Mouse (Mus musculus) ES-E14 (cell line): ENCODE measurements at regions not wholly inside any gene's neighbourhood (a gene's known extent, or its start where the extent isn't known, plus 50 kb on each side); places are given as distances from the start of the nearest gene placed in this dataset.

Experiments used
- DNase-seq: peaks from one replicate; pipeline ENCODE4 v3.0.0-alpha.2; 2013; ENCODE audit warnings: low read depth, low spot score
- H3K27ac ChIP-seq: 2 replicates; pipeline ENCODE4 v1.5.1; 2012; ENCODE audit warnings: low read depth, mild to moderate bottlenecking, low read length, moderate library complexity, mixed read lengths; ENCODE audit not compliant: poor library complexity, insufficient read depth, severe bottlenecking
- H3K36me3 ChIP-seq: 2 replicates; pipeline ENCODE4 v1.6.1; 2012; ENCODE audit warnings: mild to moderate bottlenecking, low read length, moderate library complexity, mixed read lengths; ENCODE audit not compliant: control insufficient read depth, poor library complexity, insufficient read depth, severe bottlenecking
- H3K4me1 ChIP-seq, 2 experiments: fragments of 150-350 bp in 1 of 2; sonication (generic) in 1 of 2; 2 replicates each; pipeline ENCODE4 v1.6.1; 2012; ENCODE audit warnings: low read length in 2 of 2, mild to moderate bottlenecking in 1 of 2, mixed read lengths in 1 of 2; ENCODE audit not compliant: control insufficient read depth in 2 of 2, insufficient read depth in 2 of 2, poor library complexity in 1 of 2
- H3K4me3 ChIP-seq, 2 experiments: fragments of 150-350 bp in 1 of 2; sonication (generic) in 1 of 2; 2 replicates each; pipeline ENCODE4 v1.5.1; 2012; ENCODE audit warnings: low read length in 2 of 2, low read depth in 1 of 2, mild to moderate bottlenecking in 1 of 2, mixed read lengths in 1 of 2; ENCODE audit not compliant: insufficient read depth in 1 of 2, poor library complexity in 1 of 2, severe bottlenecking in 1 of 2
- H3K9ac ChIP-seq: 2 replicates; pipeline ENCODE4 v1.6.1; 2012; ENCODE audit warnings: low read depth, mild to moderate bottlenecking, low read length, mixed read lengths; ENCODE audit not compliant: poor library complexity, insufficient read depth, severe bottlenecking
- H3K9me3 ChIP-seq: fragments of 150-350 bp; sonication (generic); 2 replicates; pipeline ENCODE4 v1.6.1; 2012; ENCODE audit warnings: low read depth, mild to moderate bottlenecking, low read length; ENCODE audit not compliant: control insufficient read depth, insufficient read depth
- CHD2 ChIP-seq: IDR thresholded peaks from 2 replicates; pipeline ENCODE4 v1.6.1; 2014; ENCODE audit warnings: mild to moderate bottlenecking, low read depth, low read length, inconsistent platforms
- HCFC1 ChIP-seq: IDR thresholded peaks from 2 replicates; pipeline ENCODE4 v1.6.1; 2012; ENCODE audit warnings: low read length, inconsistent platforms, borderline replicate concordance; ENCODE audit not compliant: insufficient read depth
- MAFK ChIP-seq: IDR thresholded peaks from 2 replicates; pipeline ENCODE4 v1.6.1; 2014; ENCODE audit warnings: mild to moderate bottlenecking, low read depth, low read length, inconsistent platforms; ENCODE audit not compliant: insufficient read depth
- ZC3H11A ChIP-seq: IDR thresholded peaks from 2 replicates; pipeline ENCODE4 v1.6.1; 2012; ENCODE audit warnings: low read depth, mild to moderate bottlenecking, inconsistent platforms, low read length, borderline replicate concordance
- ZNF384 ChIP-seq: IDR thresholded peaks from 2 replicates; pipeline ENCODE4 v1.6.1; 2012; ENCODE audit warnings: low read depth, low read length, inconsistent platforms
- in situ Hi-C, 2 experiments: fragments of 600-800 bp; cut with MboI; formaldehyde crosslinking; loops; one replicate each; pipeline ENCODE4 v1.15.1; 2025; ENCODE audit warnings: low sequenced_read_pairs in 2 of 2, inconsistent platforms in 1 of 2; ENCODE audit not compliant: unreplicated experiment in 2 of 2

DNA sequence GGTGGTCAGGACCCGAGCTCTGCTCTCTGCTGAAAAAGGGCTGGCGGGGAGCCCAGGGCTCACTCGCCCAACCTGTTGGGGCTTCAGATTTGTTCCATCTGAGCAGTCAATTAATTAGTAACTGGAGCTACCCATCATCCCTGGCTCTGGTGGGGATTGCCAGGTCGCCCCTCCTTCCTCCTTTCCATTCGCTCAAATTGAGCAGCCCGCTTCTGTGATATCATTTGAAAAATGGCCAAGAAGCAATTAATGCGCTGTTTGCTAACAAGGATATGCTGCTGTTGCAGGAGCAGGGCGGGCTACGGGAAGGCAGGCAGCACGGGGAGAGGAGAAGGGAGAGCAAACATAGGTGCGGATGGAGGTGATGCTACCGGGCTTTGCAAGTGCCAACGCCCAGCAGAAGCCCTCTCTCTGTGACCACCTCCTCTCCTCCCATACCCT lies 76.3 kb upstream of the Pitx1 start:
- in situ Hi-C loops = no loop called here
- DNase-seq = no peak

GRCm38 (mm10) chr13:55909941-55910340 lies 73.9 kb upstream of the Pitx1 start:
- Histone ChIP-seq H3K9ac (no peak overlapping the region), H3K4me1 (no peaks in the 10 kb centered on the region), H3K4me3 (no peak overlapping the region), H3K9me3 (no peaks in the 10 kb centered on the region), H3K27ac (no peak overlapping the region), H3K36me3 (no peaks in the 10 kb centered on the region)
- in situ Hi-C loops = no loop called here
- DNase-seq = no peak
- TF ChIP-seq ZNF384 (no peak), MAFK (no peak), HCFC1 (no peak), CHD2 (no peak), ZC3H11A (no peak)

More for the DNA sequence above, 76.3 kb upstream of the Pitx1 start:
- H3K27ac ChIP-seq = no peak overlapping the region
- no peak for TF ChIP-seq HCFC1
- TF ChIP-seq CHD2 = no peak
- TF ChIP-seq ZNF384 = no peak
- TF ChIP-seq ZC3H11A = no peak
- TF ChIP-seq MAFK = no peak
- no peaks in the 10 kb centered on the region for H3K4me1 ChIP-seq
- no peak overlapping the region for H3K4me3 ChIP-seq
- no peak overlapping the region for H3K9ac ChIP-seq
- H3K36me3 ChIP-seq = no peaks in the 10 kb centered on the region
- H3K9me3 ChIP-seq = no peaks in the 10 kb centered on the region

DNA sequence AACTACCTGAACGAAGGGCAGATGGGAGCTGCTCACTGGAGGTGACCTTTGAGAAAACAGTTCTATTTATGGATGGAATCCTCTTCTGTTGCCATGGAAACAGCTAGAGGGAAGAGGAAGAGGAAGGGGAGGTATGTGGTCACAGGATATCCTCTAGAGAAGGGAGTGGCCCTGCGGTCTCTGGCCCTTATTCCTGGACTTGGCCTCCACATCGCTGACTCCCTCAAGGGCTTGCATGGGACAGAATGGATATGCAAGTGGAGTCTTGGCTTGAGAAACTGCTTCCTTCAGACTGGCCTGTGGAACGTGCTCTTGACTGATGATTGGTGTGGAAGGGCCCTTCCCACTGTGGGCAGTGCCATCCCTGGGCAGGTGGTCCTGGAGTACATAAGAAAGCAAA lies 68.9 kb upstream of the Pitx1 start:
- Histone ChIP-seq H3K4me3 (no peak overlapping the region), H3K9ac (no peak overlapping the region), H3K36me3 (no peaks in the 10 kb centered on the region), H3K9me3 (no peaks in the 10 kb centered on the region), H3K27ac (no peak overlapping the region), H3K4me1 (no peaks in the 10 kb centered on the region)
- no peak for DNase-seq
- TF ChIP-seq MAFK = no peak
- in situ Hi-C loops = no loop called here

GRCm38 (mm10) chr13:55902255-55902654 lies 66.3 kb upstream of the Pitx1 start:
- TF ChIP-seq ZNF384 = no peak
- peaks cover 0 to 4% of the 10 kb centered on the region in 2 experiments; a peak in 1 of 4 replicates for H3K4me1 ChIP-seq
- H3K36me3 ChIP-seq = no peaks in the 10 kb centered on the region
- no peak overlapping the region for H3K4me3 ChIP-seq
- H3K9me3 ChIP-seq = no peaks in the 10 kb centered on the region
- in situ Hi-C loops = no loop called here
- no peak overlapping the region for H3K9ac ChIP-seq
- no peak for DNase-seq
- H3K27ac ChIP-seq = no peak overlapping the region

GRCm38 (mm10) chr13:55900190-55900526 lies 64.2 kb upstream of the Pitx1 start:
- peaks cover 0 to 4% of the 10 kb centered on the region in 2 experiments; a peak in 1 of 4 replicates for H3K4me1 ChIP-seq
- TF ChIP-seq MAFK = no peak
- no peak for TF ChIP-seq ZNF384
- no peak for TF ChIP-seq HCFC1
- no peak for TF ChIP-seq CHD2
- no peak for TF ChIP-seq ZC3H11A
- H3K36me3 ChIP-seq = no peaks in the 10 kb centered on the region
- no peak overlapping the region for H3K9ac ChIP-seq
- DNase-seq = no peak
- no peak overlapping the region for H3K4me3 ChIP-seq
- H3K9me3 ChIP-seq = no peaks in the 10 kb centered on the region
- no peak overlapping the region for H3K27ac ChIP-seq
- in situ Hi-C loops = no loop called here
